Mouse (Mus musculus): Measurements from ENCODE around the gene Rhbdl2.

GRCm38 (mm10) chr4:123859379-123859778 is 71.7 kb downstream of the Rhbdl2 start, which contains the start of gene 4933427I04Rik:
- TF ChIP-seq CTCF (IDR thresholded peaks at IDR 0.05) (no peak), EP300 (IDR thresholded peaks at IDR 0.05) (no peak)
